24 mouse cellular contexts compared by ENCODE assay signal in the genomic region with DNA sequence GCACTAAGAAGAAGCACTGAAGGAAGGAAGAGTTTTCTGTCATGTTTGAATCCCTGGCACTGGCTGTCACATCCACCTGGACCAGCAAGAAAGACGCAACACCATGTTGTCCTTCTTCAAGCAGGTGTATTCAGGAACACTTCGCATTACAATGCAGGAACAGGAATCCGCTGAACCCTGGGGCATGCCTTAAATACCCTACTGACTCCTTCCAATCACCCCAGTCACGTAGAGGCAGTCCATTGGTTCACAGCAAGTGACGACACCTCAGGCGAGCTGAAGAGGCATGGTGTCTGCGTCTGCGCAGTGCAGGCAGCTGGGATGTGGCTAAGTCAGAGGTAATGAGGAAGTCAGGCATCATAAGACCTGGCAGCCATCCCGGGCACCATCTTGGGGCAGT.
"Had no signal": no experiment of that assay in that cellular context is flagged by ENCODE, and none has a peak within 500 bp of the region (broad histone marks: within the 10 kb centered on the region; RNA-seq: fewer than 3 reads in every experiment).

No protein-coding gene starts in this region.

- H3K4me3 ChIP-seq: heart, embryonic 10.5 days; heart, embryonic 12.5 days; hindbrain, embryonic 10.5 days; hindbrain, embryonic 12.5 days; intestine, embryonic 15.5 days; kidney, embryonic 15.5 days; left cerebral cortex, adult 2 months; limb, embryonic 10.5 days; limb, embryonic 12.5 days; liver, embryonic 13.5 days had no signal

- H3K27me3 ChIP-seq: heart, embryonic 12.5 days; hindbrain, embryonic 12.5 days; intestine, embryonic 15.5 days; kidney, embryonic 15.5 days; limb, embryonic 12.5 days; liver, embryonic 13.5 days had no signal

- H3K4me1 ChIP-seq: heart, embryonic 10.5 days; heart, embryonic 12.5 days; hindbrain, embryonic 10.5 days; hindbrain, embryonic 12.5 days; intestine, embryonic 15.5 days; kidney, embryonic 15.5 days; limb, embryonic 10.5 days; limb, embryonic 12.5 days; liver, embryonic 13.5 days had no signal

- DNase-seq: gastrocnemius, postnatal 10 days; gastrocnemius, postnatal 25 days; heart, adult 18-20 months; heart, postnatal 10 days; heart, postnatal 4 days; kidney, adult 18-20 months; kidney, adult 8-10 months; kidney, postnatal 14 days; kidney, postnatal 36 days; layer of hippocampus, adult 9-11 months; liver; liver, embryonic 13.5 days had no signal

- H3K9me3 ChIP-seq: heart, embryonic 10.5 days; intestine, embryonic 15.5 days; kidney, embryonic 15.5 days; limb, embryonic 10.5 days had no signal

- H3K36me3 ChIP-seq: heart, embryonic 10.5 days; heart, embryonic 12.5 days; hindbrain, embryonic 10.5 days; hindbrain, embryonic 12.5 days; intestine, embryonic 15.5 days; kidney, embryonic 15.5 days; limb, embryonic 10.5 days; limb, embryonic 12.5 days; liver, embryonic 13.5 days had no signal

- ATAC-seq: hindbrain, embryonic 16.5 days; inflammation-experienced regulatory T-cells, adult 6 months; intestine, embryonic 15.5 days; intestine, postnatal 0 days had no signal
